Mouse (Mus musculus): ENCODE results near the gene Lhpp.
A peak's percentile ranks its signal among the peaks of the same experiment; 100 is the strongest.

Gene Lhpp

DNA sequence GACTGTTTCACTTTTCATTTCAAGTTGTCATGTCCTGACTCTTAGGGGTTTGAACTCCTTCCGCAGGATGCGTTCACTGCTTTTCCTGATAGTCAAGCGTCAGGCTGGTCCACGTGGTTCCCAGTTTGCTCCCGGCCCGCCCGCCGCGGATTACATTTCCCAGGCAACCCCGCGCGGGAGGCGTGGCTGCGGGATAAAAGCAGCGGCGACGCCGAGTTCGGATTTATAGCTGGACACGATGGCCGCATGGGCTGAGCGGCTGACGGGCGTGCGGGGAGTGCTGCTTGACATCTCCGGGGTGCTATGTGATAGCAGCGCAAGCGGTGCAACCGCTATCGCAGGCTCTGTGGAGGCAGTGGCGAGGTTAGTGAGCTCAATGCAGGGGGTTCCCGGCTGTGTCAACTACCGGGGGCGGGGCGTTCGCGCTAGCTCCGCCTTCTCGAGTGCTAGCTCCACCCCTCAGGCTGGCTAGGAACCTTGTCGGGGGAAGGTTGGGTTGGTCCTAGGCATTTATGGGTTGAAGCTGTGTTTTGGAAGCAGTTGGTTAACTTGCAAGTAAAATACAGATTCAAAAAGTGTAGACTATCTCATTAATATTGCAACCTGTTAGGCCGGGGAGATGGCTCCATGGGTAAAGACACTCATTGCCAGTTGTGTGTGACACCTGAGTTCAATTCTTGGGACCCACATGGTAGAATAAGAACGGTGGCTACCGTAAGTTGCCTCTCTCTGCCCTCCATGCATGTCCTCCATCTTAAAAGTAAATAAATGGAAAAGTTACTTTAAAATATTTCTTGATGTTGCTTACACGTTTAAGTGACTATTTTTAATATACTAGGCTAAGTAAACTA, at the start of gene Lhpp:
Lhpp (plus strand) TSS at position 171 of the 851 bp plus-strand sequence.
- DNase-seq (ENCODE audit: low read depth in 1 of 2, low spot score in 2 of 2), result peak; percentile 44 to 78

DNA sequence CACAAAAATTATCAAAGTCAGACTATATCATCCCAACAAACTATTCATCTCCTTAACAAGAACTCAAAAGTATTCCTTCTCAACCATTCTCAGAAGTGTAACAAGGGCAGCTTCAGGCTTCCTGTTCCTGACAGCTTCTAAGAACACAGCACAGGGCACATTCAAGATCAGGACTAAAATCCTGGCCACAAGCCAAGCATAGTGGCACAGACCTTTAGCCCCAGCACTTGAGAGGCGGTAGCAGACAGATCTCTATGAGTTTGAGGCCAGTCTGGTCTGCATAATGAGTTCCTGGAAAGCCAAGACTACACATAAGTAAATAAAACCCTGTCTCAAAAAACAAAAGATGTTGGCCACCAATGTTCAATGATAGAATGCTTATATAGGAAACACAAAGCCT, 44.6 kb upstream of the Lhpp start:
- no peak for DNase-seq (ENCODE audit: low read depth in 1 of 2, low spot score in 2 of 2)

DNA sequence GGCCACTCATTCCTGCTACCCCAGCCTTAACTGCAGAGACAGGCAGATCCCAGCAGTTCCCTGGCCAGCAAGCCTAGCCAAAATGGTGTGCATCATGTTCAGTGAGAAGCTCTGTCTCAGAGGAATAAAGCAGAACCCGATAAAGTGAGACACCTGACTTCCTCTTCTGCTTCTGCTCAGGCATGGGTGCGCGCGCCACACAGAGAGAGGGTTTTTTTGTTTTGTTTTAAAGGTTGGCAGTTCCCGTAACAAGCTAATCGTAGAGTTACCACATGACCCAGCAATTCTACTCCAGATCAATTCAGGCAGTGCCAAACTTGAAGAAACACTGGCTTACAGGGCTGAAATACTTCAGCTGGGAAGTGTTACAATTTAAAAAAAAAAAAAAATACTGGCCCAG, 41.6 kb upstream of the Lhpp start:
- peak; percentile 5 to 45 for DNase-seq (ENCODE audit: low read depth in 1 of 2, low spot score in 2 of 2)

DNA sequence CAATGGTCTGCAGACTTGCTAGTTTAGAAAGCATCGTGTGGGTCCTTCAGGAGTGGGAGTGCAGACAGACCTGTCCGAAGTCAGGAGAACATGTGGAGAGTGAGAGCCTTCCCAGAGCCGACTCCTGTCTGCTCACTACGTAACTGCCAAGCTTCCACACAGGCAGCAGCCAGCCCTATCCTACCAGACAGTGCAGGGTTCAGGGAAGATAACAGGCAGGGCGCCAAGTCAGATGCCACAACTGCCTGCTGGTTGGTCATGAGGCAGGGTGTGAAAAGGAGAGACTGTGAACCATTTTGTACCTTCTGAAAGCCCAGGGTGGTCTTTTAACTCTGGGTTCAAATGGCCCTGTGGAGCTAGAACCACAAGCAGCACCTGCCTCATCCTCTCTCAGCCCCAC, 40.4 kb upstream of the Lhpp start:
- no peak for DNase-seq (ENCODE audit: low read depth in 1 of 2, low spot score in 2 of 2)

DNA sequence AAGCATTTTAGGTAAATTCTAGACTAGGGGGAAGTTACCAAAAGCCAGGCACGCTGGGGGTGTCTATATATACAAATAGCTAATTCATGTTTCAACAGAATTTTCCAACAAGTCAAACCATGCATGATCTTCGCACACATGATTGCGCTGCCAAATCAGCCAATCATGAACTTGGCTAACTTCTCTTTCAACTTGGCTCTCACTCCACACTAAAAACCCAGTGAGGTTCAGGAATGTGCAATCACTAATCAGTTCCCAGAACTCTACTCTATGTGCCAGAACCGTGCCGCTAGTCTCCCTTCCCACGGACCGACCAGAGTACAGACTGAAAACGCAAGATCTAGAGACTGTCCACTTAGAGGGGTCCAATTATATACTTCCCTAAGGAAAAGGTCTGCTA, 39.0 kb upstream of the Lhpp start:
- DNase-seq (ENCODE audit: low read depth in 1 of 2, low spot score in 2 of 2), result no peak

DNA sequence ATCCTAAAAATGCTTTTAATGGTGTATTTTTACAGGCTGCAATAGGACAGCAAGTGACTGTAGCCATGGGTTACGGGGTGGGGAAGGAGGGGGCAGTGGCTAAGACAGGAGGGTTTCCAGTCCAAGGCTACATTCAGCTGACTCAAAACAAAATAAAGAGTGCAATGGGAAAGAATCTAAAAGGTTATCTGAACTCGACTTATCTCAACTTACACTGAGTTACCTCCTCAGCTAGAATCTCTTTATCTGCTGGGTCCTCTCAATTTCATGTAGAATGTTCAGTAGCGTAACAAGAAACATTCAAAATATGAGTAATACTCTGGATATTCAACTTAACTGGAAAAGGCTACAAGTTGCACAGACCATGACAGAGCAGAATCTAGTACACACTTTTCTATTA, 37.7 kb upstream of the Lhpp start:
- DNase-seq (ENCODE audit: low read depth in 1 of 2, low spot score in 2 of 2), result no peak

DNA sequence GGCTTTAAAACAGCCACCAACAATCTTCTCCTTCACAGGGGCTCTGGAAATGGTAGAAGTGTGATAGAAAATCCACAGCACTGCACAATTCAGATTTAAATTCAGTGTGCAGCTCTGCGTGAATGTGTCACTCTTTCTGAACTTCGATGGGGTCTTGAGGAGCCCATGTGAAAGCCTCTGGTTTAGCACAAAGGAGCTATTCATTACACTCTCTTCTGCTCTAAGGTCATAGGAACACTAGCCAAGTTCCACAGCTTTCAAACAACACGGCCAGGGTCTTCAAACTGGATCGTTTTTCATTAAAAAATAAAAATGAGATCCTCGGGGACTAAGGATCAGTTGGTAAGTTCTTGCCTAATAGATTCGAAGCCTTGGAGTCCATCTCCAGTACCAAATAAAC, 37.2 kb upstream of the Lhpp start:
- no peak for DNase-seq (ENCODE audit: low read depth in 1 of 2, low spot score in 2 of 2)

DNA sequence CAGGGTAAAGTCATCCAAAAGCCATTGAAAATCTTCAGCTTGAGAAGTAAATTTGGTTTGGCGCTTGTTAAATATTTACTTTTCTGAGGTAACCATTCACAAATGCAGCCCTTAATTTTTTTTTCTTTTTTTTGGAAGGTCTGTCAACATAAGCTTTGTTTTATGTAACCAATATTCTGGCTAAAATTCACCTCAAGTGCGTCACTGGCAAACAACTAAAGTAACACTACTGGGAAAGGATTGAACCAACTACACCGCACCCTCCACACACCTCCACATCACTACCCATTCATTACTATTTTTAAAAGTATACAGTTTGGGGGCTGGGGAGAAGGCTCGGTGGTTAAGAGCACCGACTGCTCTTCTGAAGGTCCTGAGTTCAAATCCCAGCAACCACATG, 35.8 kb upstream of the Lhpp start:
- no peak for DNase-seq (ENCODE audit: low read depth in 1 of 2, low spot score in 2 of 2)

DNA sequence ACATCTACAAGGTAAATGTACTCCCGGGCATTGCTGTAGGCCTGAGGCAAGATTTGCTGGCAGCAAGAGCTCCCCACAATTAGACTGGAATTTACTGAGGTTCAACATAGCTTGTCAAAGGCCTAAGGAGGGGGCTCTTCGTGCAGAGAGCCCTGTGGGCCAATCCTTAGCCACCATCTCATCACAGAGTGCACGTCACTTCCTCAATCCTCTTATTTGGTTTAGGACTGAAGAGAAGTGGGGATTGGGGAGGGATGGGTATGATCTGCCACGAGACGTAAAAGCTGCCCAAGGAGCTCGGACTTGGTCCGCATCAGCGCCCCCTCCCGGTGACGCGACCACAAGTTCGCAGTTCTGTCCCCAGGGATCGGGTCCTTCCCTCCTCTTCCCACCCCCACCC, 34.8 kb upstream of the Lhpp start:
- peak; percentile 61 to 77 for DNase-seq (ENCODE audit: low read depth in 1 of 2, low spot score in 2 of 2)

DNA sequence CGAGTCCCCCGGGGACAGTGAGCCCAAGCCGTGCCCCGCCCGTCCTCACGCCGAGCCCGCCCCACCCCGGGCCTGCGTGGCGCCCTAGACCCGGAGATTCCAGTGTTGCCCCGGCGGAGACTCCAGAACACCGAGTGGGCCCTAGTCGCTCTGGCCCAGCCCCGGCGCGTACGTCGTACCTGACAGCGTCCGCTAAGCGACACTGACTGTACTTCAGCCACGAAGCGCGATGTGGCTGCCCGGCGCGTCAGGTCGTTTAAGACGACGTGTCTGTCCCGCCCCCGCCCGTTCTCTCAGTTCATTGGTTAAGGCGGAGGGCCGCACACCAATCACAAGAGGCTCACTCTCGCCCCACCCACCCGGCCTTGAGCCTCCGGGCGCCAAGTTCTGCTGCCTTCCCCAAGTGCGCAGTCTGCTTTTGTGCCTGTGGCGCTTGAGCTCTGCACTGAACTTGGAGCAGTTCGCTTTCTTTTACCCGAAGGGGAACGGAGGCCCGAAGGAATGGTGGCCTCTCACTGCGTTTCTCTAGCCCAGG, 34.3 kb upstream of the Lhpp start, which contains the start of gene Oat:
Oat (minus strand) TSS at position 283 of the 535 bp plus-strand sequence.
- peak; percentile 68 to 88 for DNase-seq (ENCODE audit: low read depth in 1 of 2, low spot score in 2 of 2)

DNA sequence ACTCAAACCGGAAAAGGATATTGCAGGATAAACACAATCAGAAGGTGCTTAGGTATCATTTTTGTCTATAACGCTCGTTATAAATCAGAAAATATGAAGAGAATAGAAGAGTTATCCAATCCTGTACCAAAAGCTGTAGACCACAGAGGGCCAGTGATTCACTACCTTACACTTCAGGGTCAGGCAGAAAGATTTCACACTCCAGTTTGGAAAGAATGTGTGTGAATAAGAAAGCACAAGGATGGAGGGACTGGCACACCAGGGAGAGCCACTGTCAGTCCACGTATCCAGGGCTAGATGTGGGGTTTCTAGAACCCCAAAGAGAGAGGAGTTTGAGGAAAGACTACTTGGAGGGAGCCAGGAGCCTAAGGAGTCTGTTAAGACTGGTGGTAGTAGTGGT, 33.5 kb upstream of the Lhpp start:
- no peak for DNase-seq (ENCODE audit: low read depth in 1 of 2, low spot score in 2 of 2)

DNA sequence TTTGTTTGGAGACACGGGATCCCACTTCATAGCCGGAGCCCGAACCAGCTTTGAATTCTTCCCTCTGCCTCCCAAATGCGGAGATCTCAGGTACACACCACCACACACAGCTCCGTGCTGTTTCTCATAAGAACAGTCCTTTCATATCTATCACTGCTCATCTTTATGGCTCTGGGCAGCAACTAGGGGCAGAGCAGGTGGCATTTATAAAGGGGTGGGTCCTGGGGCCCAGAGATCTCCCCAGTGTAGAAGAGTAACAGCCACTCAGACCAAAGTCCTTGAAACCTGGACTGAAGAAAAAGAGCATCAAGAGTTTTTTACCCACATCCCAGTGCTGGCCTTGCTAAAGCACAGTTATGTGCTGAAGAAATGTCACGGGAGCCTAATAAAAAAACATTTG, 29.9 kb upstream of the Lhpp start:
- no peak for DNase-seq (ENCODE audit: low read depth in 1 of 2, low spot score in 2 of 2)

DNA sequence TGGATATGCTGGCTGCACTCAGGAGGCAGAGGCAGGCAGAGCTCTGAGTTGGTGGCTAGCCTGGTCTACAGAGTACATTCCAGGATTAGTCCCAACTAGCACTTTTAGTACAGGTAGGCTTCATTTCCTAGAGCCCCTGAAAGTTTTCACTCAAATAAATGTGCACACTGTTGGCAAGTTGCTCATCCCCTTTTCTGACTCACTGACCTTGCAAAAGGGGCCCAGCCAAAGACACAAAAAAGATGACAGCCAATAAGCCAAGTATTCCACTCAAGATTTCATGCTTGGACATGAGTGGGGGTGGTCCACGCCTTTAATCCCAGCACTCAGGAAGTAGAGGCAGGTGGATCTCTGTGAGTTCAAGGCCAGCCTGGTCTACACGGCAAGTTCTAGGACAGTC, 29.0 kb upstream of the Lhpp start:
- no peak for DNase-seq (ENCODE audit: low read depth in 1 of 2, low spot score in 2 of 2)

DNA sequence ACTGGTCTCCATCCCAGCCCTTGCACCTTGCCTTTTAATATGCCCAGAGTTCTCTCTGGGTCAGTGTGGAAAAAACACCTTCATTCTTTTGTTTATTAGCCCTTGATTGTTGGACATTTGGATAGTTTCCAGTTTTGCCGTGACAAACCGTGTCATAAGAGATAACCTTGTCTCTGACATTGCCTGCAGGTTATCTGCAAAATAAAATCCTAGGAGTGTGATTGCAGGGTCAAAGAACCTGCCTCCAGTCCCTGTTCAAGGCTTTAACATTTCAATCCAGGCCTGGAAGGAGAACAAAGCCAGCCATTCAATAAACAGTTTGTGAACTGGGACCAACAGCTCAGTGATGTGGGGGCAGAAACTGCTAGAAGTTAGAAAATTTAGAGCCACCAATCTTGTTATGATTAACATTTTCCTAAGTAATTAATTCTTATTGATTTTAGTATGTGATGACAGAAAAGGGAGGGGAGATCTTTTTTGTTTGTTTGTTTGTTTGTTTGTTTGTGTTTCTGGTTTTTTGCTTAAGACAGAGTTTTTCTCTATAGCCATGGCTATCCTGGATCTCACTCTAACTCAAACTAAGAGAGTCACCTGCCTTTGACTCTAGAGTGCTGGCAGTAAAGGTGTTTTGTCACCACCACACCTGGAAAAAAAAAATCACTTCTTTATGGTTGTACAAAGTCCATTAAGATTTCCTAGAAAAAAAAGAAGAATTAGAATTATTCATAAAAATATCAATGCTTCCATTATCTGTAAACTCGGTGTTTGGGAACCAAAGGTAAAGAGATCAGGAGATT, 24.5 kb upstream of the Lhpp start:
- DNase-seq (ENCODE audit: low read depth in 1 of 2, low spot score in 2 of 2), result no peak

DNA sequence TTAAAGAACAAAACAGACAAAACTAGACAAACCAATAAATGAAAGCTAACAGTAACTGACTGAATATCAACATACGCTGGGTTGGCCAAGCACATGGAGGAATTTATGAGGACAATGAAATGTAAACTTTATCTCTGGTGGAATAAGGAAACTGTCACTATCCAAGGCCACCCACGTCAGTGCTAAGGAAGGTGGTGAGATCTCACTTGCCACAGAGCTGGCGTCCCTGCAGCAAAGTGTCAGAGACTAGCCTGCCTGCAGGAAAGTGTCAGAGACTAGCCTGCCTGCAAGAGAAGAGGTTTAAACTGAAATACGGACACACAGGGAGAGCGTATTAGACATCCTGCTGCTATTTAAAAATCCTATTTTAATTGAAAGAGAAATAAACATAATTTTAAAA, 23.3 kb upstream of the Lhpp start:
- DNase-seq (ENCODE audit: low read depth in 1 of 2, low spot score in 2 of 2), result no peak

DNA sequence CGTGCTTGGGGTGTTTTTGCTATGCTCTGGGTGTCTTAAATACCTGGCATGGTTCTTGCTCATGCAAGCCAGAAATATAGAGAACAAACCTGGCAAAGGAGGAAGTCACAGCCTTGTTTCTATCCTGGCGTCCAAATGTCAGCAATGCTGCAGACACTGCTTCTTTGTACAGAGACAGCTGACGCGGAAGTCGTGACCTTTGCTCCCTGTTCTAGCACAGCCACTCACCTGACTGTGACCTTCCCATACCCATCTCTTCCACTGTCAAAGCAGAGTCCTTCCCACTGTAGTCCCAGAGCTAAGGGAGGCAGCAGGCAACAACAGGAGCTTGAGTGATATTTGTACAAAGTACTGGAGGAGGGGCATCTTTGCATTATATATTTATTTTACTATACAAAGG, 20.8 kb upstream of the Lhpp start:
- no peak for DNase-seq (ENCODE audit: low read depth in 1 of 2, low spot score in 2 of 2)

DNA sequence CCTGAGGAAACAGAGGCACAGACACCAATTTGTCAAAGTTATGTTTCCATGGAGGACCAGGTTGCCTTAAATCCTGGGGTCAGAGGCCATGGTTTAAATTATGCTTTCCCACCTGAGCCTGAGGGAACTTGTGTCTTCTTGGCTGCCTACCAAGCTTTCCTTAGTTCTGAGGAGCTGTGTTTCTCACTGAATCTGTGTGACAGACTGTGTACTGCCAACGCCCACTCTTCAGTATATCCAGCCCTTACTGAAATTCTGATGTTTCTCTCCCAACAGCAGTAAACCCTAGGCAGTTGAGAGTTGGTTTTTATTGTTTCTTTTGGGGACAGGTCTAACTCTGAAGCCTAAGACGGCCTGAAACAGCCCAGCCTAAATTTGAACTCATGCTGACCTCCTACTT, 16.7 kb upstream of the Lhpp start:
- no peak for DNase-seq (ENCODE audit: low read depth in 1 of 2, low spot score in 2 of 2)

DNA sequence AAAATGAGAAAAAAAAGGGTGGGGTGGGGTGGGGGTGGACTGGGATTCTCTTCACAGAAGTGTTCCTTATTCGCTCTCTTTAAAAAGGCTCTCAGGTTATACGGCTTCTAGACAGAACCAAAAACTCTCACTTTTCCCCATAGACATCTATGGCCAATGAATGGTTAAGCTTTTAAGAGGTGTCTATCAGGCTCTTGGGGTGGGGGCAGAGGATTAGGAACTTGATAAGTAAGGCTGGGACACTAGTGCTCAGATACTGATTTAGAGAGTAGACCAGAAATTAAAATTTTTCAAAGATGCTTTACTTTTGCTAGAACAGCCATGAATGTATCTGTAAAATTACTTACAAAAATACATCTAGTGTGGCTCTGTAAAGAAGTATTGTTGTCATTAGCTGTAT, 16.1 kb upstream of the Lhpp start:
- DNase-seq (ENCODE audit: low read depth in 1 of 2, low spot score in 2 of 2), result no peak

DNA sequence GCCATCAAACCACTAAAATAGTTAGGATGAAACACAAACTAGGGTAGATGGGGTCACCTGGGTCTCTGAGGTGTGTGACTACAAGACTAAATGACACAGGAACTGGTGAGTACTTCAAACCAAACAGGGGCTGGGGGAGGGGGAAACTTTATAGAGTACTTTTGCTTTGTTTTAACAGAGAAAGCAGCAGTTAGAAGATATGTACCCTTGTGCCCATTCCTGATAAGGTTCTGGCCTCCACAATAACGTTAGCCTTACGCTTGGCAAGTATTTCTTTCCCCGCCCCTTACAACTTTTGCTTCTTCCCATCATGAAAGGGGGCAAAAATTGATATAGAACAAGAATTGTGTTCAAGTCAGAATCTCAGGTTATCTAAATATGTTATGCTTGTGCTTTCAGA, 14.7 kb upstream of the Lhpp start:
- DNase-seq (ENCODE audit: low read depth in 1 of 2, low spot score in 2 of 2), result no peak

DNA sequence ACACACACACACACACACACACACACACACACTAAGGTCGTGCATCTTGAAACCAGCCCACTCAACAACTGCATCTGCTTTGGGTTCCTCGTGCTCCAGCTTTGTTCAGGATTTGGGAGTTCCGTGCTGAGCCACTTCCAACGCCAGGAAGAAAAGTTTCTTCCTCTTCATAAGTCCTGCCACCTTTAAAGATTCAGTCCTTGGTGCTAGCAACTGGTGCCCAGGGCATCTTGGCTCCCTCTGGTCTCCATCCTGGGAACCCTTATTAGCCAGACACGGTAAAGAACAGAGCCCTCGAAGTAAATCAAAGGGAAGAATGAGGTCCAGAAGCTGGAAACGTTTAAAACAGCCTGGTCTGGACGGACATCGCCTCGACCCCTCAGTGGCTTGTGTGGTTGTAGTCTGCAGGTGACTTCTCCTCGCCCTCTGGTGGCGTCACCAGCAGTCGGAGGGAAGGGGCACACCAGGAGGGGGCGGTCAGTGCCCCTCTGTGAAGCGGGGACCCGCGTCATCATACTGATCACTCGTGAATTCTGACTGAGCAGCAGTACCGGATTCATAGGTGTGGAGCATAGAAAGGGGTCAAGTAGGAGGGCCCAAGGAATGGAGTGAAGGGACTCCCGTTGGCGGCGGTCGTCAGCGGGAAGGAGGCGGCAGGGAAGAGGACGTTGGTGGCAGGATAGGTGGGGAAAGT, 13.7 kb upstream of the Lhpp start:
- DNase-seq (ENCODE audit: low read depth in 1 of 2, low spot score in 2 of 2), result no peak

DNA sequence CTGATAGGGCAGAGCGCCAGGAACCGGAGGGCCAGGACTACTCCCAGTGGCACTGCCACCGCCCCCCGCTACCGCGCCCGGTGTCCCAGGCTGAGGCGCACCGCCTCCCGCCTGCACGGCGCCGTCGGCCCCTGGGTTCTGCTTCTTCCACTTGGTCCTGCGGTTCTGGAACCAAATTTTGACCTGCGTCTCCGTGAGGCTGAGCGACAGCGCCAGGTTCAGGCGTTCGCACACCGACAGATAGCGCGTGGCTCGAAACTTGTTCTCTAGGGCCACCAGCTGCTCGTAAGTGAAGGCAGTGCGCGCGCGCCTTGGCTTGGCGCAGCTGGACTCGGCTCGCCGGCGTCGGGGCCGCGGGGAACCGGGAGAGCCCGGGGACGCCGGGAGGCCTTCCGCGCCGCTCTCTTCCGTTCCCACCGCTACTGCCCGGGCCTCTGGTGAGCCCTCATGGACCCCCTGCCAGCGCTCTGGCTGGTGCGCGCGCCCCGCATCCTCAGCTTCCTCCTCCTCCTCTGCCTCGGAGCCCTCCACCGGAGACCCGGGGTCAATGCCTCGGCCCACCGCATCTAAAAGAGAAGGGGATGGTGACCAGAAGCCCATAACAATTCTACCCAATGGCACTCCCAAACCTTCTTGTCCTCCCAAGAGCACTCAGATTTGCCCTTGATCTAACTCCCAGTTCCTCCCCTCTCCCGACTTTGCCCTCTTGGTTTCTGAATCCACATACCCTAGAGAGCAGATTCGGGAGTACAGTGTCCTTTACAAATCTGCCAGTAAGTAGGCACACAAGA, 13.0 kb upstream of the Lhpp start:
- no peak for DNase-seq (ENCODE audit: low read depth in 1 of 2, low spot score in 2 of 2)

All from monocyte, adult 2 months (primary cell).